Mouse (Mus musculus) layer of hippocampus, adult 11-12 months (tissue): ENCODE results near the gene Abl2.
A peak's percentile ranks its signal among the peaks of the same experiment; 100 is the strongest.
"Not testable (repeated sequence)": the region's sequence is repeated elsewhere in the genome, so short reads cannot be mapped to it uniquely, and the experiment has no call there.

ENCODE experiments used
- DNase-seq: peaks from one replicate; pipeline ENCODE4 v3.0.0; 2022; ENCODE audit warnings: low spot score

The Abl2 gene

GRCm38 (mm10) chr1:156635148-156635547 lies 76.6 kb downstream of the Abl2 start:
- no peak for DNase-seq

- DNase-seq = no peak
Measured at GRCm38 (mm10) chr1:156639455-156639854, 80.9 kb downstream of the Abl2 start.

GRCm38 (mm10) chr1:156640577-156640976 lies 82.0 kb downstream of the Abl2 start:
- DNase-seq = peak; percentile 55

- no peak for DNase-seq
Measured at GRCm38 (mm10) chr1:156641808-156642207, 83.2 kb downstream of the Abl2 start.

GRCm38 (mm10) chr1:156642813-156643212 lies 84.2 kb downstream of the Abl2 start:
- DNase-seq = no peak

GRCm38 (mm10) chr1:156644061-156644460 lies 85.5 kb downstream of the Abl2 start:
- no peak for DNase-seq

GRCm38 (mm10) chr1:156644780-156645523 lies 86.4 kb downstream of the Abl2 start:
- no peak for DNase-seq

- no peak for DNase-seq
Measured at GRCm38 (mm10) chr1:156645971-156646370, 87.4 kb downstream of the Abl2 start.

GRCm38 (mm10) chr1:156648705-156649104 lies 90.1 kb downstream of the Abl2 start:
- no peak for DNase-seq

- DNase-seq = no peak
Measured at GRCm38 (mm10) chr1:156650631-156651030, 92.0 kb downstream of the Abl2 start.

GRCm38 (mm10) chr1:156652189-156652822 lies 93.7 kb downstream of the Abl2 start:
- no peak for DNase-seq

- no peak for DNase-seq
Measured at GRCm38 (mm10) chr1:156654735-156655530, 96.3 kb downstream of the Abl2 start.

GRCm38 (mm10) chr1:156657523-156657922 lies 98.9 kb downstream of the Abl2 start:
- DNase-seq = no peak

GRCm38 (mm10) chr1:156658676-156659075 lies 100.1 kb downstream of the Abl2 start:
- DNase-seq = no peak

- DNase-seq = no peak
Measured at GRCm38 (mm10) chr1:156659906-156660659, 101.5 kb downstream of the Abl2 start.

GRCm38 (mm10) chr1:156660660-156661236 lies 102.2 kb downstream of the Abl2 start:
- not testable (repeated sequence) for DNase-seq

- DNase-seq = no peak
Measured at GRCm38 (mm10) chr1:156665777-156666176, 107.2 kb downstream of the Abl2 start.

- DNase-seq = no peak
Measured at GRCm38 (mm10) chr1:156667141-156667926, 108.7 kb downstream of the Abl2 start.

GRCm38 (mm10) chr1:156668602-156669001 lies 110.0 kb downstream of the Abl2 start:
- no peak for DNase-seq

- DNase-seq = no peak
Measured at GRCm38 (mm10) chr1:156669208-156669983, 110.8 kb downstream of the Abl2 start.
